Mouse (Mus musculus) embryonic fibroblast, embryonic 13.5 days (primary cell): Measurements from ENCODE around the gene Tenm2.

Experiments used
- CTCF ChIP-seq: IDR thresholded peaks from 2 replicates; pipeline ENCODE4 v1.5.1; 2011; ENCODE audit warnings: mild to moderate bottlenecking, control low read depth, low read length, moderate library complexity, borderline replicate concordance; ENCODE audit not compliant: insufficient read depth
- POLR2A ChIP-seq: IDR thresholded peaks from 2 replicates; pipeline ENCODE4 v1.6.1; 2011; ENCODE audit warnings: low read depth, mild to moderate bottlenecking, control low read depth, low read length, moderate library complexity

GRCm38 (mm10) chr11:36052598-36052997 lies 1183.2 kb downstream of the Tenm2 start:
- no peak for TF ChIP-seq POLR2A
- no peak for TF ChIP-seq CTCF
